Mouse (Mus musculus) lung, postnatal 10 days (tissue): ENCODE data around the gene 2510002D24Rik.
A peak's percentile ranks its signal among the peaks of the same experiment; 100 is the strongest.
"Not testable (repeated sequence)": the region's sequence is repeated elsewhere in the genome, so short reads cannot be mapped to it uniquely, and the experiment has no call there.

Experiments
- DNase-seq: peaks from one replicate; pipeline ENCODE4 v3.0.0; 2021

The 2510002D24Rik gene

DNA sequence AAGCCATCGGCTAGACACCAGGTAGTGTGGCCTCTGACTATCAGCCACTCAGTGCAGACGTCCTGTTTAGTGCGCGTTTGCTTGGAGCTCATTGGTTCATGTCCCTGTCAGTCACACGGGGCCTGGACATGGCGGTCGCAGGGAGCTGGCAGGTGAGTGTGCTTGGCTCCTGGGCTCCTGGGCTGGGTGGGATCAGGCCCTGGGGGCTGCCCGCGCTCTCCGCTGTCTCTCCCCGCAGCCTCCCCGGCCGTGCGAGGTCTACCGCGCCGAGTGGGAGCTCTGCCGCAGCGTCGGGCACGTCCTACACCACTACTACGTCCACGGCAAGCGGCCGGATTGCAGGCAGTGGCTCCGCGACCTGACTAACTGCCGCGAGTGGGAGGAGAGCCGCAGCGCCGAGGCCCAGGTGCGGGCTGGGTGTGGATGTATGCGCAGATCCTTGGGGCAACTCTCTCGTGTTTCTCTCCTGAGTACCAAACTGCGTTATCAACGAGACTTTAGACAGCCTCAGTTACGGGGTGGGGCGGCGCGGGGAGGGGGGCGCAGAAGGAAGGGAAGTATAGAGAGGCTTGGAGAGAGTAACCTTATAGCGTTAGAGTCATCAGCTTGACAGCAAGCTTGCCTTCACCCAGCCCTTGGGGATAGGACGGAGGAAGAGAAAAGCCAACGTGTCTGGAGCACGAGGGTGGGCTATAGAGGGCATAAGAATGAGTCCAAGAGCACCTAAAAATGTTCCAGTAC lies at the start of gene 2510002D24Rik, which contains the start of gene Gm28539:
2510002D24Rik (plus strand) TSS at position 111 of the 741 bp plus-strand sequence.
Gm28539 (plus strand) TSS at position 117 of the 741 bp plus-strand sequence.
- peak; percentile 97 for DNase-seq

DNA sequence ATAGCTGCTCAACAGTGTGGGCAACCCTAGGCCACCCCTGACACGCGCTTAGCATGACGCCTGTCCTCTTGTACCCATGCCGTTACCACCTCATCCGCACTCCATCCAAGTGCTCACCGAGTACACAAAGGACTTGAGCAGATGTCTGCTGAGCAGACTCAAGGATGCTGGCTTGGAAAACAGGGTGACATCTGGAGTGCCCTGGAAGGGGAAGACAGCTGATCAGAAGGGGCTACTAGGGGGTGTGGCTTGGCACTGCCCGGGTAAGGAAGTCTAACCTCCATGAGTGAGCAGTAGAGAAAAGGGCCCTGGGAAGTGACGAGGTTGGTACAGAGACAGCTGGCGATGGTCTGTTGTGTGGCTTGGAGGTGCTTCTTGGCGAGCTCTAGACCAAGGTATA lies 49.7 kb upstream of the 2510002D24Rik start:
- DNase-seq, result no peak

DNA sequence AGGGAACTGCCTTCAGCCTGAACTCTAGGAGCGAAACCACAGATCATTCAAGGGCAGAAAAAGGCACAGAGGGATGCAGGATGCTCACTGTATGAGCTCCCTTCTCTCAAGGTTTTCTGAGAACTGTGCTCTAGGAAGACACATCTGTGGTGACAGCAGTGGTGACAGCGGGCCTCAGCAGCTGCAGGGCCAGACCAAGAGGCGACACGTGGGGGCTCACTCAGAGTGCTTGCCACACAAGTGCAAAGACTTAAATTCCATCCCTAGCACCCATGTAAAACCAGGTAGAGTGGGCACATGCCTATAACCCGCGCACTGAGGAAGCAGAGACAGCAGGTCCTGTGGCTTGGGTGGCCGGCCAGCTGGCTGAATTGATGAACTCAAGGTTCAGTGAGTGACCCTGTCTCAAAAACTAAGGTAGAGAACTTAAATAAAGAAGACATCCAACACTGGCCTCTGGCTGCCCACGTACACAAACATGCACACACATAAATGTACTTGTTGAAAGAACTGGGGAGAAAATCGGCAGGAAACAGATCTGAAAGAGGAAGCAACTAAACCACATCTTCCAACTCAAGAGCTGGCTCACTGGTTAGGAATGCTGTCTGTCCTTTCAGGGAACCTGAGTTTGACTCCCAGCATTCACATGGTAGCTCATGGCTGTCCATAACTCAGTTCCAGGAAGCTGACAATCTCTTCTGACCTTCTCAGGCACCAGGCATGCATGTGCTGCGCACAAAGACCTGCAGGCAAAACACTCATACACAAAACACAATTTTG lies 47.6 kb upstream of the 2510002D24Rik start:
- no peak for DNase-seq

DNA sequence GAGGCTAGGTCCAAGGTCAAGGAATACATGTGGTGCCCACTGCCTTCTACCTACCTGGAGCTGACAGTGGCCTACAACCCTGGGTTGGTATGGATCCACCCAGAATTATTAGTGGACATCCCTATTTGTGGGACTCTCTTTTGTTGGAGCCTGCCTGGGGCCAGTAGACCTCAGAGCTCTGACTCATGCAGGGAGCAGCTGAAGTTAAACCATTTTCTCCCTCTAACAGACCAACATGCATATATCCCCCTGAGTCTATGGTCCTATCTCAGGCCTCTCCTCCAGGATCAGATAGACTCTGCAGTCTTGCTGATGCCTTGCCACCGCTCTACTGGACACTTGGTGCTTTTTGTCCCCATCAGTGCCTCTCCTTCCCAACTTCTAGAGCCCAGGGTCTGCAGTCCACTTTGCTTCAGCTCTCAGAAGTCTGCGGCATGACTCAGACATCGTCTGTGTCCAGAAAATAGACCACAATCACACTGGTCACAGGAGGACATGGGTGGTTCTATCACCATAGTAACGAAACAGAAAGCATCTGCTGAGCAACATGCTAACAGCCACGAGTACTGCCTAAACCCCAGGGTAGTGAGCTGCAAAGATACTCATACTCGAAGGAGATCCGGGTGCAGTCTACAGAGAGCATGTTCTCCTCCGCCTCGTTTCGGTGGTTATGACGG lies 41.0 kb upstream of the 2510002D24Rik start:
- no peak for DNase-seq

DNA sequence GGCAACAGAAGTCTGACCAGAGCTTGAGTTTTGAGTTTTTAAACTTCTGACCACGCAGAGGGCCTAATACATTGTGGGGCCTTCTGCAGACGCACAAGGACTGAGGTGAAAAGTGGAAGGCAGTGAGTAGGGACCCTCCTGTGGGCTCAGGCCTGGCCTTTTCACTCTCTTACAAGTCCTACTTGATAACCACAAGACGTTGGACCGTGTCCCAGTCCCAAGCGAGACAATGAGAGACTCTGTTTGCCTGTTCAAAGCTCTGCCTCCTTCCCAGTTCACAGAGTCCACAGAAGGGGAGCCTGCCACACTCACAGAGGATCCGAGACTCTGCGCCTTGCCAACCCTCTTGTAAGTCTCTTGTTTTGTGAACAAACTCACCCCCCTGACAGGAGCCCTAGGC lies 39.7 kb upstream of the 2510002D24Rik start:
- DNase-seq, result no peak

DNA sequence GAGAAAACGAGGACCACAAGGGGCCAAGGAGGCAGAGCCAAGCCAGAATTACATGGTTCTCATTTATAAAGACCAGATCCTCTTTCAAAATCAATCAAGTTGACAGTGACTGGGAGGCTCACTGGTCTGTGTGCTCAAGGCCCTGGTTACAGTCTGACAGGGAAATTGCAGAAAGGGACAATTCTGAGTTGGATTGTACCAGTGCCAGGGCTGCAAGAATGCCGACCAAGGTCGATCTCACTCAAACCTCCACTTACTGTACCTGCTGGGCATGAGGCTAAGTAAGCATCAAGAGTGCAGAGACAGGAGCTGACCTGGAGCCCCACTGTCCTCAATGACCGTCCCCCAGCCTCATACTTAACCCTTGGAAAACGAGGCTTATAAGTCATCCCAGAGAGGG lies 38.2 kb upstream of the 2510002D24Rik start:
- no peak for DNase-seq

DNA sequence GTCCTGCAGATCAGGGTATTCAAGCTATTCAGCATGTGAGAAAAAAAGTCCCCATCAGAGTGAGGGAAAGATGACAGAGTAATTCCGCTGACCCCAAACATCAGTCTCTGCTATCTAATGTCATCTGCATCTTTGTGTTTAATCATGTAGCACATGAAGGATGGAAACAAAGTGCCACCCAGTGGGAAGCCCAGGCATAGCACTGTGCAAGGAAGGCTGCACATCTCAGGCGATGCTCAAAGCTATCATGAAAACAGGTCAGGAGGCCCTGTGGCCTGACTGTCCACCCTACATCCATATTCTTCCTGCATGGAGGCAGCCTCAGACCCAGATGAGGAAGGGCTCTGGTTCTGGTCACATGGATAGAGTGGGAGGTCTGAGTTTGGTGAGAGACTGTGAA lies 37.5 kb upstream of the 2510002D24Rik start:
- peak; percentile 78 for DNase-seq

DNA sequence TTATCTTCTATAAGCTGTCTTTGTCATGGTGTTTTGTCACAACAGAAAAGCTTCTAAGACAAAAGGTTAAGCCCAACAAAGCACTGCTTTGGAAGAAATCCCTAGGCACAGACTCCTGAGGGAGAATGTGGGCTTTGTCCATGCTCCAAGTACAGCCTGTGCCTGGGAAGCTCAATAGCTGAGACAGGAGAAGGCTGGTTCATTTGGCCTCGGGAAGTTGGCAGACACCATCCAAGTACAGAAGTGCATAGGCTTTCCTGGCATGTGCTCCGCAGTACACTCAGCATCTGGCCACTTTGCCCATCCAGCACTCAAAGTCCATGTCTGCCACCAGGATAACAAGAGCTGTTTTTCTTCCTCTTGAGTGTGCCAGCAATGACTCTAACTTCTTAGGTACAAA lies 30.6 kb upstream of the 2510002D24Rik start:
- DNase-seq, result no peak

DNA sequence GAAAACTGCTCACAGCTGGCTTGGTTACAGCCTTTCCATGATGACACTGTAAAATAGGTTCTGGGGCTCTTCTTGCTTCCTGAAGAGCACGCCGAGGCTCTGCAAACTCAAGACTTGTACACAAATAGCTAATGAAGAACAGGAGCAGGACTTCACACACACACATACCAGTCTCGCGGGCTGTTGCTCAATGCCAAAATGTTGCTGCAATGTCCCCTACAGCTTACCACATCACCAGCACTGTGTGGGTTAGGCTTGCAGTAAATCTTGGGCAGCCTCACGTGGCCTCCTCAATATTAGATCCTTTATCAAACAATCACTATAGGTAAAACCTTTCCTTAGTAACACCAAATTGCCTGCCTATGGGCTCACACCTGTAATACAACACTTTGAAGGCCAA lies 27.4 kb upstream of the 2510002D24Rik start:
- no peak for DNase-seq

DNA sequence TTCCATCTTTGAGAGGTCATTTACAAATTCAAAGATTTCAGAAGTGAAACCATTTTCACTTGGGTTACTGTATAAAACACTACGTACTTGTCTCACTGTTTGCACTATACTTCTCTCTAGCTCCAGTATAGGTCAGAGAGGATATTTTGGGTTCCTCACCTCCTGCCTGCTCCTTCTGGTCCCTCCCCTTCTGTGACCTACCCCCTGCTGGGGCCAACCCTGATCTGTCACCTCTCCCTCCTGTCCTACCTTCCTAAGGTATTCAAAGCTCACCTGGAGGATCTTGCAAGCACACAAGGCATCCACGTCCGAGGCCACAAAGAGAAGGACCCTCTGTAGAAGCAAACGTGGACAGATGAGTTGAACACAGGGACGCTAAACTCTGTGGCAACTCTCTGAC lies 25.3 kb upstream of the 2510002D24Rik start:
- DNase-seq, result no peak

DNA sequence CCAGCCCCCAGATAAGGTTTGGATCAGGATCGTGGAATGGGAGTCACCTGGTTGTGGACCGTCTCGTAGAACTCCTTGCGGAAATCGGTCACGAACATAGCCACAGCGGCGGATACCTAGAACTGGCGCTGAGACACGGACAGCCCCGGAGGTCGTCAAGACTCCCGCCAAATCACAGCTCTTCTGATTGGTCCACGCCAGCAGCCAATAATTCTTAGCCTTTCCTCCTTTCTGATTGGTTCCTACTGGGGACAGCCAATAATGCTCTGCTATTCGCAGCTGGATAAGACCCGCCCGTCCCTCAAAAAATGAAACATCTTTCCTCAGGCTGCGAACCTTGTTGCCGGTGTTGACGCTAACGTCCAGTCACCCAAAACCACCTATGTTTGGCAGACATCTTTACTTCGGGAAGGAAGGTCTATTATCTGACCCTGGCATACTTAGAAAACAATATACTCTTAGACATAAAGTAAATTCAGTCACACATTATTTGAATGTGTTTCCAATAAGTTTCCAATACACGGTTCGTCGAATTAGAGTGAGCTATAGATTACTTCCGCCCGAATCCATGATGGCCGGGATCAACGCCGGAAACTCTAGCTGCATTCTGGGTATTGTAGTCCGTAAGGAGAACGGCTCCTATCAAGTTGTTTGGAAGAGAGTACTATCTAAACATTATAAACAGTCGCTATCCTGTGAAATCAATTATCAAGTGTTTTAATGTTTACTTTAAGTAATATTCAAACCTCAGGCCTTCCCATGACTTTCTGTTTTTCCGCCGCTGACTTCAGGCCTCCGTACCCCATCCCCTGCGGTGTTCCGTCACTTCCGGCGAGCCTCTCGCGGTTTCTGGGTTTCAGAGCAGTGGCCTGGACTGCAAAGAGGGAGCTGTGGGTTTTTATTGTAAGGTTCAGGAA lies 24.7 kb upstream of the 2510002D24Rik start, which contains the start of the genes Ufd1 and Cdc45:
Ufd1 (plus strand) TSS at position 312 of the 917 bp plus-strand sequence.
Cdc45 (minus strand) TSS at position 520 of the 917 bp plus-strand sequence.
- DNase-seq, result peak; percentile 94

DNA sequence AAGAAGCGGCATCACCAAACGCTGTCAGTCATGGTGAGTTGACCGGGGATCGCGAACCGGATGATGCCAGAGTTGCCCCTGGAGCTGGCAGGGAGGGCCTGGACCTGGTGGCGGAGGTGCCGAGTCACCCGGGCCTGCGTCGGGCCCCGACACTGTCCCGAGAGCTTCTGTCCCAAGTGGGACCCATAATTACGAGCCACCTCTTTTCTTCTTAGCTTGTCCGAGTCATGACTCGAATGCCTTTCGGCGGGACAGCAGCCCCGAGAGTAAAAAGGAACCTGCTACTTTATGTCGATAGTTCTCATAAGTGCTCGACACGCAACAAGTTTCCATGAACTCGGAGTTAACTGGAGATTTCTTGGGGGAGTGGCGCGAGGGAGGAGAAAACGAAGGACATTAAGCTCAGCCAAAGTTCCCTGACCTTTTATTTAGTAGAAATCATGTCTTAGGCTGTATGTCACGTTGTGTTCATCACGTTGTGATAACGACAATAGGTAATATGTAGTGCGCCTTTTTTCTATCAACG lies 23.9 kb upstream of the 2510002D24Rik start:
- no peak for DNase-seq

DNA sequence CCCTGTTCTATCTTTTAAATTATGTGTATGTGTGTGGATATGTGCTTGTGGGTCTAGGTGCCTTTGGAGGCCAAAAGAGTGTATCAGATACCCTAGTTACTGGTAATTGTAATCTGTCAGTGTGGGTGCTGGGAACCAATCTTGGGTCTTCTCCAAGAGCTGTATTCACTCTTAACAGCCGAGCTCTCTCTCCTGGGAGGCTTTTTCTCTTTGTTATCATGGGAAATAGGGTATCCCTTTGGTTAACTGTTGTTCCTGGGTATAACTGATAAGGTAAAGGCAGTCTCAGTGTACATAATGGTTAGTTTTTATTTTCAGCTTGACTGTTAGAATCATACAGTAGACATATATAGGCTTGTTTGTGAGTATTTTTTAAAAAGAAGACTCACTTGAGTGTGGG lies 14.0 kb upstream of the 2510002D24Rik start:
- DNase-seq, result no peak

DNA sequence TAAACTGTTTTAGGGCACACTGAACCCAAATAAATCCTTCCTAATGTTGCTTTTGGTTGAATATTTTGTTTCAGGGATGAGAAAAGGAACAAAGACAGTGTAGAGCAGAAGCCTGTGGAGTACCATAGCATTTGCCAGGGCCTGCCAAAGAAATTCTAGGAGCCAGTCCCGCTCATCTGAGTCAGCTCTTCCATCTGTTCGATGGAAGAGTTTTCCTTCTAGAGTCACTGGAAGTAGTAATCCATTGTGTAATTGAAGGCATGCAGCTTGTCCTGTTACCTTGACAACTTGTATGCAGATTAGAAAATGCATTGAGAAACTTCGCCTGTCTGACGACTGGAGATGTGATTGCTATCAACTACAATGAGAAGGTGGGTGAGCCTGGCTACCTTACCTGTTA lies 13.5 kb upstream of the 2510002D24Rik start:
- DNase-seq, result no peak

DNA sequence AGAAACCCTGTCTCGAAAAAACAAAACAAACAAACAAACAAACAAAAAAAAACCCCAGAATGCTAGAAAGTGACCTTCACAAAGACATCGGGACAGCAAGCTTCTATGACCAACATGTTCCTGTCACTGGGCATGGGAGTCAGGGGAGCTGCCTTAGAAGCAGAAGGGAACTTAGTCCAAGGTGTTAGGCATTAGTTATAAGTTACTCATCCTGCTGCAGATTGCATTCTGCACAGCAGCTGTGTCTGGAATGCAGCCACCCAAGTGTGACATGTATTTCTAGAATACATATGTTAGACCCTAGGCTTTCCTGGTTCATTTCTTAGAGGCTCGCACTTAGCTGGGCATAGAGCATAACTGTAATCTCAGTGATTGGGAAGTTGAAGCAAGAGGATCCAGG lies 7.7 kb upstream of the 2510002D24Rik start:
- no peak for DNase-seq

DNA sequence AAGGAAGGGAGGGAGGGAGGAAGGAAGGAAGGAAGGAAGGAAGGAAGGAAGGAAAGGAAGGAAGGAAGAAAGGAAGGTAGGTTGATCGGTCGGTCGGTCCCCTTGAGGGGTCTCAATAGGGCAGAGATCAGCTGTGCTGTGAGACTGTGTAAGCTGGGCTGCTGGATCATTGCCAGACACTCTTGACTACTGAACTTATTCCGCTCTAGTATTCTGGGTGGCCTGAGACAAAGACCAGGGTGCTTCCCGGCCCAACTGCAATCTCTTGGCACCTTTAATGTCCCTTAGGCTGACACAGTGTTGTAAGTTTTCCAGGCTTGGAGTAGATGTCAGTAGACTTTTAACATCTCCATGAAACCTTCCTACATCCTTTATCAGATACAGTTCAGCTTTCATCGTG lies 7.3 kb upstream of the 2510002D24Rik start:
- no peak for DNase-seq

DNA sequence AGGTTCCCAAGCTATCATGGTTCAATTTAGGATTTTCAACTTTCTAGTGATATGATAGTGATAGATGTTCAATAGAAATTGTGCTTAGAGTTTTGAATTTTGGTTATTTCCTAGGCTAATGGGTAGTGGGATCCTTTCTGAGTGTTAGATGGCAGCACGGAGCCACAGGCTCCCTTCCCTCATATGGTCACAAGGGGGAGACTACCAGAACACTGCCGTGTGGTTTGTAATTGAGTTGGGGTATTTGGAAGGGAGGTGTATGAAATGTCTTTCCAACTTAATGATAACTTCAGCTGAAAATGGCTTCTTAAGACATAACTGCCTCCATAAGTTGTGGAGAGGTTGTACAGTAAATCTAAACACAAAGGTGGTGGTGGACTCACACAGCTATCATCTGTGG lies 2.9 kb upstream of the 2510002D24Rik start:
- DNase-seq, result no peak

DNA sequence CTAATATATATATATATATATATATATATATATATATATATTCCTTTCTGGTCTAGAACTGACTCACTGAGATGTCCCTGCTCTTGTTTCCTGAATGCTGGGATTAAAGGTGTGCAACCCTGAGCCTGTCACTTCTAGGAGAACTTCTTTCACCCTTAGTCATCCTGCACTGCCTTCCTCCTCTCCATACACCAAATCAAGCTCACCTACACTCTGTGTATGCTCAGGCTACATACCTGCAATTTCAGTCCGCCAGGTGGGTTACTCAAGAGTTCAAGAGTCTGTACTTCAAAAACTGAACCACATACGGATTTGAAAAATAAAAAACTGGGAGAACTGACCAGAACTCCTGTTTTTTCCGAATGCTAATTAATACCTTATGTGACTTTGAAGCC lies 308 bp upstream of the 2510002D24Rik start:
- peak; percentile 9 for DNase-seq

DNA sequence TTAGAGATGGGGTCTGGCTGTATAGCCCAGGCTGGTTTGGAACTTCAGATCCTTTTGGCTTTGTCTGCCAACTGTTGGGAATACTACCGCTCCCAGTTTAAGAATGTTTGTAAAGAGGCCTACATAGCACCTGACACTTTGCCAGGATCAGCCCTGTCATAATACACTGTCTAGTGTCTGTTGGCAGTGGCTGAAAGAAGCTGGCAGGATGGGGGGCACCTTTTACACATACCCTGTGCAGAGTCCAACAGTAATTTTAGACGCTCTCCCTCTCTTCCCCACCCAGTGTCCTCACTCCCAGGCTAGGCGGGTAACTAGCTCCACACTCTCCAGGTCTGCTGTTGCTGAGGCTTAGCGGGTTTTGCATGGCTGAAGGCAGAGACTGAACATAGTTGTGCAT lies 2.0 kb downstream of the 2510002D24Rik start:
- DNase-seq, result no peak

DNA sequence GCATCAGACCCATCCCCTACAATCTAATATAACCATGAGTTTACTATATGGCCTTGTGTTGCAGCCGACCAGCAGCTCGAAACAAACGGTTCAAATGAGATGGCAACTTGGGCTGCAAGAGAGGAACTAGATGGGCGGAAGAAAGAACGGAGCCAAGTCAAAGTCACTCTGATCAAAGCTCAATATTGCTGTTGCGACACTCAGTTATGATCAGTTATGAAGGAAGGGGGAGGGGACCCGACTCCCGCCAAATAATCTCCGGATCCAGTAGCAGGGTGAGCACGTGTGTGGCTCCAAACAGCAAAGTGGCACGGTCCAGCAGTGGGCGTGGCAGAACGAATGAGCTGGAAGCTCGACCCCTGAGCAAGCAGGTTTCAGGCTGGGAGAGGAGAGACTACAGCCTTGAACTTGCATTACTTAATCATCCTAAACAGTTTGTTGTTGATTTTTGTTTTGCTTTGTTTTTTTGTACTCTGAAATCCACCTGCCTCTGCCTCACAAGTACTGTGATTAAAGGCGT lies 10.0 kb downstream of the 2510002D24Rik start:
- DNase-seq, result no peak

DNA sequence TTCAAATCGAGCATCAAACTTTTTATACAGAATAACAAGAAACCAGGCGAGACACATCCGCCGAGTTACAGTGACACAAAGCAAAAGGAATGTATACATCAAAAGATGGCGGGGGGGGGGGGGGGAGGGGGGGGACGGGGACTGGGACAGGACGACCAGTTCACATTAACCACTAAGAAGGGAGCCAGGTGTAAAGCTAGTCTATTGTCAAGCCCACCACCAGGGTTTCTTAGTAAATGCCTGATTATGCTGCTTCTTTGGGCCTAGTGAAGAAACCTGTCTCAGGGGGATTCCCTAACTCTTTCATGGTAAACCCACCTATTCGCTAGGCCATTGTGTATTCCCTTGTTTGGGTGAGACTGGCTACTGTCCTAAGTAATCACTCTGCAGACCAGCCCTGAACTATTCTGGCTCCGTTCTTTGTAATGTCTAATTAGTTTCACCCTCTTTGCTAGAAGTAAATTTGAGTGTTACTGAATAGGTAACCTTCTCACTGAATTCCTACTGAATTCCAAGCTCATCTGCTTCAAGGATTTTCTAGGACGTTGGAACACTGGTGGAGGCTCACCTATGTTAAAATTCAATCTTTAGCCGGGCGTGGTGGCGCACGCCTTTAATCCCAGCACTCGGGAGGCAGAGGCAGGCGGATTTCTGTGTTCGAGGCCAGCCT lies 13.3 kb downstream of the 2510002D24Rik start:
- not testable (repeated sequence) for DNase-seq
